Mouse (Mus musculus) forebrain, embryonic 13.5 days (tissue): ENCODE measurements around the gene Hist1h2bq. TPM values are rescaled to one million over a fixed set of nuclear protein-coding genes. Genes with fewer than 3 reads are reported as not detected.
"Not testable (repeated sequence)": the region's sequence is repeated elsewhere in the genome, so short reads cannot be mapped to it uniquely, and the experiment has no call there.

Experiments used
- ATAC-seq: fragments of 200-750 bp; cut with Nextera tagmentation; 2 replicates; pipeline ENCODE4 v1.8.0; 2017
- H3K27ac ChIP-seq: fragments of 300-500 bp; sonication (generic); 2 replicates; pipeline ENCODE4 v1.5.1; 2015; ENCODE audit warnings: inconsistent platforms, mild to moderate bottlenecking, moderate library complexity
- H3K27me3 ChIP-seq: fragments of 300-500 bp; sonication (generic); 2 replicates; pipeline ENCODE4 v1.6.1; 2015; ENCODE audit warnings: mild to moderate bottlenecking, inconsistent platforms
- H3K36me3 ChIP-seq: fragments of 300-500 bp; sonication (generic); 2 replicates; pipeline ENCODE4 v1.6.1; 2015; ENCODE audit warnings: mild to moderate bottlenecking, inconsistent platforms; ENCODE audit not compliant: poor library complexity, severe bottlenecking
- H3K4me1 ChIP-seq: fragments of 300-500 bp; sonication (generic); 2 replicates; pipeline ENCODE4 v1.6.1; 2015; ENCODE audit warnings: inconsistent platforms
- H3K4me2 ChIP-seq: fragments of 300-500 bp; sonication (generic); 2 replicates; pipeline ENCODE4 v1.6.1; 2015; ENCODE audit warnings: inconsistent platforms, mild to moderate bottlenecking, moderate library complexity
- H3K4me3 ChIP-seq: fragments of 300-500 bp; sonication (generic); 2 replicates; pipeline ENCODE4 v1.5.1; 2015; ENCODE audit warnings: mild to moderate bottlenecking, inconsistent platforms
- H3K9ac ChIP-seq: fragments of 300-500 bp; sonication (generic); 2 replicates; pipeline ENCODE4 v1.6.1; 2015; ENCODE audit warnings: mild to moderate bottlenecking, inconsistent platforms
- H3K9me3 ChIP-seq: fragments of 300-500 bp; sonication (generic); replicated peaks from 2 replicates; pipeline ENCODE4 v1.6.1; 2016; ENCODE audit warnings: inconsistent platforms
- WGBS: fragments of 180-500 bp; shearing (Covaris S2); methylation state at CpG from one replicate; pipeline ENCODE4 v1.1.7; 2015; 5-methylcytosine and 5-hydroxymethylcytosine counted together
- polyA plus RNA-seq: library from polyadenylated mRNA; unstranded; fragments of >200 nt; fragmentation: Nextera tagmentation; extraction: Ambion mirVana; gene quantifications from 2 replicates; pipeline ENCODE4 v1.2.1, GENCODE M21; 2015

Gene Hist1h2bq
- polyA plus RNA-seq = 24.9 and 25.3 TPM in 2 replicates

- not testable (repeated sequence) for H3K27ac ChIP-seq, H3K4me1 ChIP-seq, H3K4me2 ChIP-seq, H3K9me3 ChIP-seq, H3K36me3 ChIP-seq, H3K4me3 ChIP-seq, H3K9ac ChIP-seq, H3K27me3 ChIP-seq
- WGBS = no CpG with 5 or more reads among the region's 23 CpGs
- peak; percentile 99 for ATAC-seq
Measured at GRCm38 (mm10) chr13:21810073-21810472, at the start of gene Hist1h2bq, which contains the start of gene Hist1h2ao. TSS of gene Hist1h2bq (minus strand) at chr13:21810197. TSS of gene Hist1h2ao (plus strand) at chr13:21810465.

GRCm38 (mm10) chr13:21855698-21856162 is 45.7 kb upstream of the Hist1h2bq start:
- 2% methylated on average over 15 of the region's 15 CpGs for WGBS
- no peaks in the 10 kb centered on the region for H3K9me3 ChIP-seq
- peak; percentile 61; the same call in 1 of the 2 replicates for ATAC-seq
- peak overlapping the region; percentile 42 for H3K4me3 ChIP-seq
- peak overlapping the region; percentile 55 for H3K4me2 ChIP-seq
- H3K4me1 ChIP-seq = no peaks in the 10 kb centered on the region
- H3K9ac ChIP-seq = peak overlapping the region; percentile 54; the same call in 1 of the 2 replicates
- no peaks in the 10 kb centered on the region for H3K27me3 ChIP-seq
- H3K36me3 ChIP-seq = no peaks in the 10 kb centered on the region
- no peak overlapping the region for H3K27ac ChIP-seq

GRCm38 (mm10) chr13:21855146-21855545 is 45.1 kb upstream of the Hist1h2bq start:
- ATAC-seq = peak; percentile 68
- Histone ChIP-seq H3K4me1 (no peaks in the 10 kb centered on the region), H3K9ac (no peak overlapping the region), H3K27me3 (no peaks in the 10 kb centered on the region), H3K27ac (no peak overlapping the region), H3K36me3 (no peaks in the 10 kb centered on the region), H3K9me3 (no peaks in the 10 kb centered on the region), H3K4me2 (peak overlapping the region; percentile 55), H3K4me3 (peak overlapping the region; percentile 42)
- WGBS = under 1% methylated on average over 11 of the region's 11 CpGs

GRCm38 (mm10) chr13:21852215-21852945 is 42.4 kb upstream of the Hist1h2bq start:
- no peak for ATAC-seq
- Histone ChIP-seq H3K27ac (no peak overlapping the region), H3K36me3 (no peaks in the 10 kb centered on the region), H3K9ac (no peak overlapping the region), H3K4me2 (no peak overlapping the region), H3K4me3 (no peak overlapping the region), H3K27me3 (no peaks in the 10 kb centered on the region), H3K9me3 (no peaks in the 10 kb centered on the region), H3K4me1 (no peaks in the 10 kb centered on the region)
- WGBS = 74% methylated on average over 3 of the region's 3 CpGs

GRCm38 (mm10) chr13:21850696-21851095 is 40.7 kb upstream of the Hist1h2bq start:
- WGBS = 34% methylated on average over 1 of the region's 1 CpGs
- H3K9ac ChIP-seq, H3K4me1 ChIP-seq, H3K27ac ChIP-seq, ATAC-seq, H3K27me3 ChIP-seq, H3K4me2 ChIP-seq, H3K4me3 ChIP-seq, H3K36me3 ChIP-seq, H3K9me3 ChIP-seq: not testable (repeated sequence)

GRCm38 (mm10) chr13:21847883-21848282 is 37.9 kb upstream of the Hist1h2bq start:
- no peak overlapping the region for H3K27ac ChIP-seq
- H3K36me3 ChIP-seq = no peaks in the 10 kb centered on the region
- H3K4me1 ChIP-seq = no peaks in the 10 kb centered on the region
- 17% methylated on average over 8 of the region's 8 CpGs for WGBS
- no peak overlapping the region for H3K4me3 ChIP-seq
- H3K4me2 ChIP-seq = no peak overlapping the region
- H3K9me3 ChIP-seq = no peaks in the 10 kb centered on the region
- H3K9ac ChIP-seq = no peak overlapping the region
- no peaks in the 10 kb centered on the region for H3K27me3 ChIP-seq
- ATAC-seq = no peak

GRCm38 (mm10) chr13:21846356-21846755 is 36.4 kb upstream of the Hist1h2bq start:
- not testable (repeated sequence) for H3K9me3 ChIP-seq, H3K36me3 ChIP-seq, H3K4me1 ChIP-seq, H3K4me2 ChIP-seq, H3K27me3 ChIP-seq, H3K9ac ChIP-seq, H3K27ac ChIP-seq, ATAC-seq, H3K4me3 ChIP-seq

- not testable (repeated sequence) for H3K36me3 ChIP-seq, H3K4me2 ChIP-seq, H3K27ac ChIP-seq, H3K4me3 ChIP-seq, H3K4me1 ChIP-seq, H3K9me3 ChIP-seq, H3K27me3 ChIP-seq, H3K9ac ChIP-seq
- peak; percentile 84 for ATAC-seq
- no CpG with 5 or more reads among the region's 4 CpGs for WGBS
Measured at GRCm38 (mm10) chr13:21840508-21840907, 30.5 kb upstream of the Hist1h2bq start.

GRCm38 (mm10) chr13:21833461-21833860 is 23.5 kb upstream of the Hist1h2bq start, which contains the start of the genes Hist1h2ap and Hist1h2br:
TSS of gene Hist1h2ap (minus strand) at chr13:21833507.
TSS of gene Hist1h2br (plus strand) at chr13:21833743.
- peak; percentile 97 for ATAC-seq
- not testable (repeated sequence) for H3K4me1 ChIP-seq, H3K27me3 ChIP-seq, H3K4me3 ChIP-seq, H3K27ac ChIP-seq, H3K4me2 ChIP-seq, H3K9ac ChIP-seq, H3K36me3 ChIP-seq, H3K9me3 ChIP-seq
- WGBS = no CpG with 5 or more reads among the region's 24 CpGs

GRCm38 (mm10) chr13:21831418-21832394 is 21.7 kb upstream of the Hist1h2bq start, which contains the start of gene Hist1h4n:
TSS of gene Hist1h4n (minus strand) at chr13:21832196.
- not testable (repeated sequence) for H3K27me3 ChIP-seq, H3K9ac ChIP-seq, H3K4me1 ChIP-seq, H3K36me3 ChIP-seq, H3K9me3 ChIP-seq
- H3K4me2 ChIP-seq = peak within 1 kb of the TSS; percentile 52
- H3K4me3 ChIP-seq = peak within 1 kb of the TSS; percentile 26
- ATAC-seq = peak; percentile 84
- peak within 1 kb of the TSS; percentile 66 for H3K27ac ChIP-seq
- under 1% methylated on average over 26 of the region's 58 CpGs for WGBS

GRCm38 (mm10) chr13:21830344-21830743 is 20.3 kb upstream of the Hist1h2bq start:
- Histone ChIP-seq H3K4me1 (no peaks in the 10 kb centered on the region), H3K27me3 (no peaks in the 10 kb centered on the region), H3K27ac (no peak overlapping the region; the same call in 1 of the 2 replicates), H3K9ac (no peak overlapping the region), H3K4me3 (no peak overlapping the region), H3K36me3 (peaks cover 6% of the 10 kb centered on the region; the same call in 1 of the 2 replicates), H3K4me2 (0 out of 2 replicates have a peak overlapping the region, but pooled peaks have one; percentile 1), H3K9me3 (no peaks in the 10 kb centered on the region)
- WGBS = 87% methylated on average over 10 of the region's 10 CpGs
- ATAC-seq = no peak

GRCm38 (mm10) chr13:21828511-21828910 is 18.5 kb upstream of the Hist1h2bq start:
- no peaks in the 10 kb centered on the region for H3K4me1 ChIP-seq
- H3K9ac ChIP-seq = no peak overlapping the region
- no peak overlapping the region for H3K4me3 ChIP-seq
- no peak overlapping the region for H3K27ac ChIP-seq
- H3K27me3 ChIP-seq = no peaks in the 10 kb centered on the region
- no peaks in the 10 kb centered on the region for H3K9me3 ChIP-seq
- WGBS = 82% methylated on average over 3 of the region's 3 CpGs
- no peak overlapping the region for H3K4me2 ChIP-seq
- H3K36me3 ChIP-seq = peaks cover 6% of the 10 kb centered on the region; the same call in 1 of the 2 replicates
- no peak for ATAC-seq
